Mouse (Mus musculus): Measurements from ENCODE around the gene Phf21a.

- TF ChIP-seq CTCF (IDR thresholded peaks at IDR 0.05; ENCODE audit: borderline replicate concordance, extremely low read depth, insufficient read depth, insufficient read length), result no peak
- no peak for TF ChIP-seq POLR2A (IDR thresholded peaks at IDR 0.05; ENCODE audit: borderline replicate concordance, extremely low read depth, insufficient read depth, insufficient read length, poor library complexity, severe bottlenecking)
These were observed 299.7 kb downstream of the Phf21a start for GRCm38 (mm10) chr2:92392318-92393264.
